Mouse (Mus musculus): ENCODE data around the gene Tmx1.

The Tmx1 gene

GRCm38 (mm10) chr12:70486716-70487480 is 34.0 kb downstream of the Tmx1 start:
- no peak for DNase-seq

GRCm38 (mm10) chr12:70492441-70492840 is 39.5 kb downstream of the Tmx1 start:
- no peak for DNase-seq

DNA sequence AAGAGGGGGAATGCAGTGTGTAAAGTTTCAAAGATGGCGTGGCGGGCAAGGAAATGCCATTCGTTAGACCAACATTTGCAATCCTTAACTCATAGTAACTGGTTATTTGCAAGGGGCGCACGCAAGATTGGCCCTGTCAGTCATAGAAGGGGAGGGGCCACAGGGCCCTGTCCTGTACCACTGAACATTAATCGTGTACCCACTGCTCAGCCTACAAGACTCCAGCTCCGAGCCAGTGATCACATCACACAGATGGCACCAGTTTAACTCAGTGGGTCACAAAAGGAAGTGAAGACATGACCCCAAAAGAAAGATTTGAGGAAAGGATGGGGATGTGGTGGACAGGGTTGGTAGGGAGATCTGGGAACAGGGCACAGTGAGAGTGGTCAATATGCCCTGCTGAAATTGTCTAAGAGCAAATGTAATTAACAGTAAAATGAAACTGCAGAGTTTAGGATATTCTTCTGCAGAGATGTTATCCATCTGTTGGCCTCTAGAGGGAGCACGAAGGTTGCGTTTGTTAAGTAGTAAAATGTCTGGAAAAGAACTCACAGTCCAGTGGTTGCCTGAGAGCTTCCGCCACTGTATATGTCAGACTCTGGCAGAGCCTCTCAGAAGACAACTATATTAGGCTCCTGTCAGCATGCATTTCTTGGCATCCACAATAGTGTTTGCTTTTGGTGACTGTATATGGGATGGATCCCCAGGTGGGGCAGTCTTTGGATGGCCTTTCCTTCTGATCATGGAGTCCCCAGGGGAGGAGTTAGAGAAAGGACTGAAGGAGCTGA is 41.8 kb downstream of the Tmx1 start:
- peak in 1 of 2 experiments; percentile 46 for DNase-seq

DNA sequence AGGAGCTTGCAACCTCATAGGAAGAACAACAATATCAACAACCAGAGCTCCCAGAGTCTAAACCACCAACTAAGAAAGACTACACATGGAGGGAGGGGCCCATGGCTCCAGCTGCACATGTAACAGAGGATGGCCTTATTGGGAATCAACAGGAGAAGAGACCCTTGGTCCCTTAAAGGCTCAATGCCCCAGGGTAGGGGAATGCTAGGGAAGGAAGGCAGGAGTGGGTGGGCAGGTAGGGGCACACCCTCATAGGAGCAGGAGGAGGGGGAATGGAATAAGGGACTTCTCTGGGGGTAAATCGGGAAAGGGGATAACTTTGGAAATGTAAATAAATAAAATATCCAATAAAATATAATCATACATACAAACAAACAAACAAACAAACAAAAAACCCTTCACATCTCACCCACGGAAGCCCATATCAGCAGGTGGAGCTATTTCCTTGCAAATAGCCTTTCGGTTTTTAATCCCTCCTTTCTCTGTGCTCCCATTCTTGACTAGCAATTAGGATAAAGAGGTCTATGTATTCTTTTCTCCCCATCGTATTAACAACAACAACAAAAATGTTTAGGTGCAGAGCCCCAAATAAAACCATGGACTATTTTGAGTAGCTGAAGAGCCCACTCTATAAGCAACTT is 42.5 kb downstream of the Tmx1 start:
- DNase-seq, result peak in 1 of 2 experiments; percentile 16

- no peak for DNase-seq
These were observed 45.2 kb downstream of the Tmx1 start for GRCm38 (mm10) chr12:70498091-70498490.

DNA sequence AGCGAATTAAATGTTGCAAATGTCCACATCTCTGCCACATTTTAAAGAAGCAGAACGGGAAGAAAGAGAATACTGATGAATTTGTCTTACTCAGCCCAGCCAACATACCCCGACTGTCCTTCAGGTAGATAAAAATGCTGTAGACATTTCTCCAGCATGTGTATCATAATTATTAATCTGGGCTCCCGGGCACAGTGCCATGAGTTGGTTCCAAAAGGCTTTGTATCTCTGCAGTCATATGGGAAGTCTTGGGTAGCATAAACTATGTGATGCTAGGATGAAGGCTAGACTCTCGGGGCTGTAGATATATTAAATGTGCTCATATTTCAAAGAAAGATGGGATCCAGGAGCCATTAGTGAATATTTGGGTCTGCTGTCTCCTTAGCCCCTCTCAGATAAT is 53.1 kb downstream of the Tmx1 start:
- DNase-seq, result no peak

DNA sequence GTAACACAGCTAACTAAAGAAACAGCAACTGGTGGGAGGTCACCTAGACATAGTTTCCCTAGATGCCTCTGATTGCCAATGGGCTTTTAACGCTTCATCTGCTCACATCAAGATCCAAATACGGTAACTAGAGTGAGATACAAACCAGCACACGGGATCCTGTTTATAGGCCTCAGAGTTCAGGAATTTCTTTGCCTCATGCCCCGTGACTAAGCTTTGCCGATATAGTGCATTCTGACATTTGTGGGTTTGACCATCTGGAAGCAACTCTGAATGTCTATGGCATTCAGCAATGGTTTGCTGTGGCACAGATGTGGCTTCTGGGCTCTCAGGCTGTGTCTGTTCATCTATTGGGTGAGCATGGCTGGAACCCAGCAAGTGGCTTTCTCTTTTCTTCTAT is 59.1 kb downstream of the Tmx1 start:
- DNase-seq, result no peak

GRCm38 (mm10) chr12:70512431-70512830 is 59.5 kb downstream of the Tmx1 start:
- no peak for DNase-seq
